Mouse (Mus musculus) ES-E14 (cell line): ENCODE results near the gene 5730596B20Rik.

Source experiments
- MAFK ChIP-seq: IDR thresholded peaks from 2 replicates; pipeline ENCODE4 v1.6.1; 2014; ENCODE audit warnings: mild to moderate bottlenecking, low read depth, low read length, inconsistent platforms; ENCODE audit not compliant: insufficient read depth
- ZC3H11A ChIP-seq: IDR thresholded peaks from 2 replicates; pipeline ENCODE4 v1.6.1; 2012; ENCODE audit warnings: low read depth, mild to moderate bottlenecking, inconsistent platforms, low read length, borderline replicate concordance

DNA sequence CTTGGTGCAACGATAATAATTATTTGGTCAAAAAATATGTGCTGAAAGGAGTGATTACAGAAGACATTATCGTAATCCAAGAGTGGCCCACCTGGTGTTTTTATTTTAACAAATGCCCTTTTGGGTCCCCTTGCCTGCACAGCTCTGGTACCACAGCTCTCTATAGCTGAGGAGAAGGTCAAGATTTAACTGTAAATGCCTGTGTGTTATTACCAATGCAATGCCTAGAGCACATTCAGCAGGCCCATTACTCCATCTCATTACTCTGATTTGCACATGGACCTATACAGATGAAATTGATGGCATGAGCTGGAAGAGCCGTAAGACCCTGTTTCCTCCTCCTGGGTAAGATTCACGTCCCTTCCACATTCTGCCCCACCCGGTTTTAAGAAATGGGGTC is 38.2 kb upstream of the 5730596B20Rik start:
- no peak for TF ChIP-seq ZC3H11A
- TF ChIP-seq MAFK: no peak
